Mouse (Mus musculus) spleen, embryonic (tissue): ENCODE measurements around the gene Parp16.

ENCODE experiments used
- CTCF ChIA-PET: fragments of 350-600 bp; sonication (Branson Sonifier 250); formaldehyde crosslinking; loops from one replicate; lab custom pipeline; 2022; lab: Charles Lee

Parp16 gene

DNA sequence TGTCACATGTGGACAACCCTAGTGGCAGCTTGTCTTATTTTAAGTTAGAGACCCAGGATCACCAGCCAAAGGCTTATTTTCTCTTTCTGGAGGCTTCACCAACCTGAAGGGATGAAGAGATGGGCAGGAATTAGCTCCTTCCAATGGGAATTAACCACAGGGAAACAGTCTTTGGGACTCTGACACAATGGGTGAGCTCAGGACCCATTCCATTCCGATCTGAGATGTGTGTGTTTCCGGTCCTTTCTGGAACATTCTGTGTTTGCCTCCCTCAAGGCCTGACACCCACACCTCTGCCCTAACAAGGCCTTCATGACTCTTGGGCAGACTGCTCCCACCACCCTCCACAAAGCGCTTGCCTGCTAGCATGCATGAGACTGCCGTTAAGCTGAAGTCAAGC is at the start of gene Parp16:
Gene Parp16 (plus strand): TSS at position 301 of the 400 bp plus-strand sequence.
- CTCF ChIA-PET = interaction anchor here (0.7 to 0.9 kb wide), 2 partner anchors 26 to 157 kb away, joined by 3 to 7 read pairs; no protein-coding TSS in a partner anchor

DNA sequence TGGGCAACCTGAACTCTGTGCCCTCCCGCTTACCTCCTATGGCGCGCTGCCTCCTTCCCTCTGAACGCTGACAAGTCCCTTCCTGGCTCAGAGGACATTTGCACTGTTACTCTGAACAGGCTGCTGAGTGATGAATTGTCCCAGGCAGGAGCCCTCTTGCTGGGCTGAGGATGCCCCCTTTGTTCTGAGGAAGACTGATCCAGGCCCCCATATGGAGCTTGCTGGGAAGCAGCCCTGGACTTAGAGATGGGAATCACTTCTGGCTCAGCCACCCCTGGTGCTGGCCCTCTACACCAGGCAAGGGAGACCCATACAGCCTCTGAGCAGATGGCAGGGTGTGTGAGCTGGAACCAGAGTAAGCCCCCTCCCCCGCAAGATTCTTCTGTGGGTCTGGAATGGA is 49.2 kb upstream of the Parp16 start:
- CTCF ChIA-PET = no interaction called here

DNA sequence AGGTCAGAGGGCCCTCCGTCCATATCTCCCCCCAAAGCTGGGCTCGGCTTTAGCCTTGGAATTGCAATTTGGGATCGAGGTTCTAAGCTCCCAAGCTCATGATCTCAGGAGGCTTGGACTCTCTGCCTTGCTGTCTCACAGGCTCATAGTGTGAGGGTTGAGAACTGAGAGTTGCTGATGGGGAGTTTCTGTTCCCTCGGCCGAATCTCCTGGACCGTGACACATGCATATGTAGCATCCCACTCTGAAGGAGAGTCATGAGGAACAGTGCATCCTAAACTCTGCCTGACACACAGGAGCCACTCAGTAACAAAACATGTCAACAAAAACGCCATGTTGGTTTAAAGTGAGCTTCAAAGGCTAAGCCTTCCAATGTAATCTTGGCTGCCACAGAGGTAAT is 46.6 kb upstream of the Parp16 start:
- CTCF ChIA-PET = no interaction called here

- CTCF ChIA-PET = no interaction called here
These were observed 42.3 kb upstream of the Parp16 start for GRCm38 (mm10) chr9:65152711-65153330.

DNA sequence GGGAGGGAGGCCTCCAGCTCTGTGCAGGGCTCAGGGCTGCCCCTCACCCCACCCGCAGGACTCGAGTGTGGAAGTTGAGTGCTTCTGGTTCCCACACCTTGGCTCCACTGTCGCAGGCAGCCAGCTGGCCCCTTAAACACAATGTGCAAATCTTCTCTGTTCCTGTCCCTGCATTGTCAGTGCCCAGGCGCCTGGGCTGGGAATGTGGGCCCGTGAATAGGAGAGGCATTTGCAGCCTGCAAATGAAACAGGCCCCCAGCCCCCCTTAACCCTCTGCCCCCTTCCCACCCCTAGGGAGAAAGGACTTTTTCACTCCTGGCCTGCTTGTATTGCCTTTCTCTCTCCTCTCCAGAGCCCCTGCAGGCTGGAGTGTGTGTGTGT is 41.8 kb upstream of the Parp16 start:
- CTCF ChIA-PET = no interaction called here

- CTCF ChIA-PET = no interaction called here
These were observed 40.3 kb upstream of the Parp16 start for GRCm38 (mm10) chr9:65154692-65155455.

GRCm38 (mm10) chr9:65156604-65157003 is 38.5 kb upstream of the Parp16 start:
- CTCF ChIA-PET = interaction anchor here (0.8 kb wide), 1 partner anchor 124 kb away, joined by 3 read pairs; no protein-coding TSS in a partner anchor

- CTCF ChIA-PET = no interaction called here
These were observed 37.5 kb upstream of the Parp16 start for GRCm38 (mm10) chr9:65157631-65158030.

GRCm38 (mm10) chr9:65161188-65161587 is 34.0 kb upstream of the Parp16 start:
- CTCF ChIA-PET = no interaction called here

DNA sequence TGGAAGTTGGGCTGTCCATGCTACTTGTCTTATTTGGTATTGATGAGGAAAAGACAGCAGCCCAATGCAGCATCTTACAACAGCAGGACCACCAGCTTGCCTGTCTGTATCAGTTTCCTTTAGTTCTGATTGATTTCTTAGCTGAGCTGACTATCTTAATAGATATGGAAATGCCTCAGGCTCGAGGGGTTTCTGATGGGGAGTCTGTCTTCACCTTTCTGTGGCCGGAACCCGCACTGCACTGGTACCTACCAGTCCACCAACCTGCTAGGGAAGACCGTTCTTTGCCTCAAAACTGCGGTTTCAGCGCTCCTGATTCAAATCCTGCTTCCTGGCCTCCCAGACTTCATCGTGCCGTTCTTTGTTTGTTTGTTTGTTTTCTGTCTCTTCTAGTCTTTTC is 33.3 kb upstream of the Parp16 start:
- CTCF ChIA-PET = no interaction called here

DNA sequence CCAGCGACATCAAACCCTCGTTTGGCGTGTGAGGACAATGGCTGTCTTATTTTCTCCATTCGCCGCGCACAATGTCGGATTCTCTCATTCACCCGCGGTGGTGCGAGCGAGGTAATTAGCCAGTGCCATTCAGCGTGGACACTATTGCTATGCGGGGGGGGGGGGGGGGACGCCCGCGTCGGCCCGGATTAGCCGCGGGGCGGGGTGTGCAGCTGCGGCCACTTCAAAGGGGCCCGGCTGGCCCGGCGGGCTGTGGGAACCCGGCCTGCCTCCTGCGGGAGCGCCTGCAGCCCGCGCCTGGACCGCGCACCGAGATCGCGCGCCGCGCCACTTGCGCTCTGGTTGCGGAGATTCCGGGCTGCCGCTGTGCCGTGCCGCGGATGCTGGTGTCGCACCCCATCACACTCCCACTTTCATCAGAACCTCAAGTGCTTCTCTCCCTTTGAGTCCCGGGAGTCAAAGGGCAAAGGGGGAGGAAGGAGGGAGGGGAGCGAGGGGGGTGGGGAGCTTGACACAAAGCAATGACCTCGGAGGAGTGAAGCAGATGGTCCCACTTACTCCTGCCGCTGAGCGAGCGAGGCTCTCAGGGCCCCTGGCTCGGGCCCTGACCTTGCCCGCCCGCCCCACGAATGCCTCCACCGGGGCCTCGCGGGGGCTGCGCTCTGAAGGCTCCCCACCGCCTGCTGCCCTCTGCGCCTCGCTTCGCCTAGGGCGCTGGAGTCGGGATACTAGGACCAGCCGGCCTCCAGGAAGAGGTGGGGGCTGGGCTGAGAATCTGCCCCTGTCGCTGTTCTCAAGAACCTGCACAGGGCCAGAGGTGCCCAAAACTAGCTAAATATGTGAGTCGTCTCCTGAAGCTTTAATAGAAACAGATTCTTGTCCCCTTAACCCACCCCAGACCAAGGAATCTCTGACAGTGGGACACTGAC is 32.2 kb upstream of the Parp16 start:
- CTCF ChIA-PET = no interaction called here

- CTCF ChIA-PET = interaction anchor here (0.7 to 1.5 kb wide), 4 partner anchors 24 to 135 kb away, joined by 3 to 8 read pairs (median 4); no protein-coding TSS in a partner anchor
These were observed 30.3 kb upstream of the Parp16 start for GRCm38 (mm10) chr9:65164870-65165269.

DNA sequence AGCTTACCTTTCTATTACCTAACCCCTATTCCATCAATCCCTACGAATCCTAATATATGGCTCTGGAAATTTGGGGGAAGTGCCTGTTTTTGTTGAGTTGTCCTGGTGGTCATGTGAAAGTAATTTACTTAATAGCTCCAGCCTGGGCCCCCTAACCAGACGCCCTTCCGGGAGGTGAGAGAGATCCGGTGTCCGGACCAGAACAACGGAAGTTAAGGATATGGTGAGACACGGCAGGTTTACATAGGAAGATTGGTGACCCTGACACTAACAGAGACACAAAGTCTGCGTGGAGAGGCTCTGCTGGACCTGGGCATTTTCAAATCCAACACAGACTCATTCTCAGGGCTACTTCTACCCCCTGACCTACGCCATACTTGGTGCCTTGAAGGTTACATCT is 28.8 kb upstream of the Parp16 start:
- CTCF ChIA-PET = interaction anchor here (0.7 to 0.9 kb wide), 2 partner anchors 24 to 170 kb away, joined by 3 to 6 read pairs; no protein-coding TSS in a partner anchor

DNA sequence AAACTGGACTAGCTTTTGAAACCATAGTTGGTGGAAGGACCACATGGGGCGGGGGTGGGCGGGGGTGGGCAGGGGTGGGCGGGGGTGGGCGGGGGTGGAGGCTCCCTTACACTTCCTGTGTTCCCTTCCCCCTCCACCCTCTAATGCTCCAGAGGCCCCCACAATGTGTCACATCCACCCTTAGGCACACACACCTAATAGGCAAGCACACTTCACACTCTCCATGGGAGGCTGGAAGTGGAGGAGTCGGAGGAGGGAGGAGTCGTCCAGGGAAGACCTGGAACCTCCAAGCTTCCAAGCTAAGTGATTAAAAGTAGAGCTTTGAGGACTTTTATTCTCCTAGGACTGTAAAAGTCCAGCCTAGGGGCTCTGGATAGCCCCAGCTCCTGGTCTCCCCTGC is 26.6 kb upstream of the Parp16 start:
- CTCF ChIA-PET = interaction anchor here (0.6 kb wide), 1 partner anchor 28 kb away, joined by 3 read pairs; the partner anchor contains the start of gene Igdcc3

DNA sequence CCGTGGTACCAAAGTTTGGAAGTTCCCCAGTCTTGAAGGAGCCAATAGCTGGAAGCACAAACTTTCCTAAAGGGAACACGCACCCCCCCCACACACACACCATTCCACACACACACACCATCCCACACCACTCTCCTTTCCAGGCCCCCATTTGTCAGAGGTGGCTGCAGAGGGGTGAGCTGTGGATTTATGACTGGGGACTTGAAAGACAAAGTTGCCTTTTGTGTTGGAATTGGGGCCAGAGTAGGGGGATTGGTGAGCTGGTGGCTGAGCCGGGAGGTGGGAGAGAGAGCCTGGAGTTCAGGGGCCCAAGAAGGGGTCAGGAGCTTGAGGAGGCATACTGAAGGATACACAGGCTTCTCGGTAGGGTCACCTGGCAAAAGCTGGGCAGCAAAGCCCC is 26.2 kb upstream of the Parp16 start:
- CTCF ChIA-PET = interaction anchor here (0.6 to 0.7 kb wide), 3 partner anchors 17 to 28 kb away, joined by 3 read pairs; partner anchors contain the start of gene Igdcc3

DNA sequence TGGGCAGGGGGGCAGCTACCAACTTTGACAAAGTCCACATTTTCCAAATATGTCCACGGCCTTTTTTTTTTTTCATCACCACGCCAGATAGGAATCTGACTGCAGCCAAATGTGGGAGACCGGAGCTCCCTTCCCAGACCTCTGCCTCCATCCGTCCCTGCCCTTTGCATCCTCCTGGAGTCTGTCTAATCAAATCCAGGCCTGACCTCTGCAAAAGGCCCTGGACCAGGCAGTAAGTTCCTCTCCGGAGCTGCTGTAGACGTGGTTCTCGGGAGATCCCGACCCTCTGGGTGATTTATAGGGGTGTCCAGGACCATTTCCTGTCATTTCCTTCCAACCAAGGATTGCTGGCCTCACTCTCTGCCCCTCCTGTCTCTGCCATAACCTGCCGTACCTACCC is 22.5 kb upstream of the Parp16 start:
- CTCF ChIA-PET = no interaction called here

DNA sequence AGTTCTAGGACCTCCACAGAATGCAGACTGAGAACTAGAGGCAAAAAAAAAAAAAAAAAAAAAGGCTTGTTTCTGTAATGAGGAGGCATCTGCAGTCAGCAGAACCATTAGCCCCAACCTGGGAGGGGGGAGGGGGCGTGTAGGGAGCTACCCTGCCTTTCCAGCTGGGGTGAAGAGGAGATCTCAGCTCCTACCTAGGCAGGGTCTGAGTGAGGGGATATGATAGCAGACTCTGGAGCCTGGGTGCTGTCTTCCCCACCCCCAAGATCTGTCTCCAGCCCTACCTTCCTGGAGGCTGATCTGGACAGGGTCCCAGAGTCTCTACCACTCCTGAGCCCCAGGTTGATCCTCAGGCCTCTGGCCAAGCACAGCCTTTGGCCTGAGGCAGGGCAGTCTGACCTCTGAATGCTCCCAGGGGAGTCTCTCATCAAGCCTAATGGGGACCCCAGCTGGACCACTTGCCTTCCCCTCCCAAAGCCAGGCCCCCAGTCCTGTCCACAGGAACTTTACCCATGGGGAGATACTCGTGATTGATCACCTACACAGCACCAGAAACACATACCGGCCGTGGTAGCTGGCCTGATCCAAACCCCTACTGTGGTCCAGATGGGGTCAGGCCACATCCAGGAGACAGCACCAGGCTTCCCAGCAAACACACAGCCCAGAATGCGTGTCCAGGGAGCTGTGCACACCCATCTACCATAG is 19.8 kb upstream of the Parp16 start:
- CTCF ChIA-PET = no interaction called here

- CTCF ChIA-PET = no interaction called here
These were observed 18.9 kb upstream of the Parp16 start for GRCm38 (mm10) chr9:65175939-65176871.

GRCm38 (mm10) chr9:65177497-65177896 is 17.7 kb upstream of the Parp16 start:
- CTCF ChIA-PET = no interaction called here

- CTCF ChIA-PET = no interaction called here
These were observed 17.2 kb upstream of the Parp16 start for GRCm38 (mm10) chr9:65177912-65178311.
